Mouse (Mus musculus) heart, postnatal 0 days (tissue): ENCODE measurements at regions not wholly inside any gene's neighbourhood (a gene's known extent, or its start where the extent isn't known, plus 50 kb on each side); places are given as distances from the start of the nearest gene placed in this dataset.
A peak's percentile ranks its signal among the peaks of the same experiment; 100 is the strongest.

Source experiments
- ATAC-seq: fragments of 200-750 bp; cut with Nextera tagmentation; 2 replicates; pipeline ENCODE4 v1.8.0; 2017; ENCODE audit warnings: low read depth, moderate number of reproducible peaks, moderate library complexity; ENCODE audit not compliant: insufficient read depth
- DNase-seq: peaks from one replicate; pipeline ENCODE4 v3.0.0-alpha.2; 2016; ENCODE audit warnings: low spot score
- H3K27ac ChIP-seq: fragments of 300-500 bp; sonication (generic); 2 replicates; pipeline ENCODE4 v1.5.1; 2014; ENCODE audit warnings: low read depth, mild to moderate bottlenecking
- H3K27me3 ChIP-seq: fragments of 300-500 bp; sonication (generic); 2 replicates; pipeline ENCODE4 v1.6.1; 2014; ENCODE audit warnings: low read length, mixed read lengths; ENCODE audit not compliant: control insufficient read depth, insufficient read depth
- H3K36me3 ChIP-seq: fragments of 300-500 bp; sonication (generic); replicated peaks from 2 replicates; pipeline ENCODE4 v1.6.1; 2014; ENCODE audit warnings: low read length, mixed read lengths; ENCODE audit not compliant: control insufficient read depth, insufficient read depth
- H3K4me1 ChIP-seq: fragments of 300-500 bp; sonication (generic); 2 replicates; pipeline ENCODE4 v1.6.1; 2014; ENCODE audit warnings: antibody characterized with exemption; ENCODE audit not compliant: control insufficient read depth, insufficient read depth
- H3K4me2 ChIP-seq: fragments of 300-500 bp; sonication (generic); 2 replicates; pipeline ENCODE4 v1.6.1; 2014; ENCODE audit warnings: low read depth, mild to moderate bottlenecking, low read length, moderate library complexity
- H3K4me3 ChIP-seq: fragments of 300-500 bp; sonication (generic); 2 replicates; pipeline ENCODE4 v1.5.1; 2014; ENCODE audit warnings: low read depth, low read length
- H3K9ac ChIP-seq: fragments of 300-500 bp; sonication (generic); replicated peaks from 2 replicates; pipeline ENCODE4 v1.6.1; 2014; ENCODE audit warnings: low read depth, low read length, mixed read lengths
- H3K9me3 ChIP-seq: fragments of 300-500 bp; sonication (generic); replicated peaks from 2 replicates; pipeline ENCODE4 v1.6.1; 2016; ENCODE audit warnings: low read length; ENCODE audit not compliant: control insufficient read depth
- CTCF ChIP-seq: IDR thresholded peaks from 2 replicates; pipeline ENCODE4 v1.5.1; 2016; ENCODE audit warnings: antibody characterized with exemption, control low read depth, low read depth
- EP300 ChIP-seq: IDR thresholded peaks from 2 replicates; pipeline ENCODE4 v1.6.1; 2016; ENCODE audit warnings: antibody characterized with exemption, low read depth
- WGBS: fragments of 180-500 bp; shearing (Covaris S2); extraction: QIAGEN DNeasy Blood & Tissue Kit; methylation state at CpG from one replicate; pipeline ENCODE4 v1.1.7; 2014; 5-methylcytosine and 5-hydroxymethylcytosine counted together

DNA sequence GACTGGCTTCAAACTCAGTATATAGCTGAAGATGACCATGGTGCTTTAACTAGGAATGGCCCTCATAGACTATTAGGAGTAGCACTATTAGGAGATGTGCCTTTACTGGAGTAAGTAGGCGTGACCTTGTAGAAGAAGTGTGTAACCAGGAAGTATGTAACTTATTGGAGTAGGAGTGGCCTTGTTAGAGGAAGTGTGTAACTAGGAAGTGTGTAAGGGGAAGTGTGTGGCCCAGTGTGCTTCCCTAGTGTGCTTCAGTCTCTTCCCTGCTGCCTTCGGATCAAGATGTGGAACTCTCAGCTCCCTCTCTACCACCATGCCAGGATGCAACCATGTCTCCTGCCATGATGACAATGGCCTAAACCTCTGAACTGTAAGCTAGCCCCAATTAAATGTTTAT lies 151.0 kb upstream of the Zfp462 start:
- TF ChIP-seq EP300 (no peak), CTCF (no peak)
- Histone ChIP-seq H3K4me1 (no peaks in the 10 kb centered on the region), H3K9ac (no peak overlapping the region), H3K27me3 (no peaks in the 10 kb centered on the region), H3K36me3 (no peaks in the 10 kb centered on the region), H3K4me2 (no peak overlapping the region), H3K4me3 (no peak overlapping the region), H3K27ac (no peak overlapping the region), H3K9me3 (no peaks in the 10 kb centered on the region)
- 79% methylated on average over 2 of the region's 2 CpGs for WGBS
- DNase-seq (no peak), ATAC-seq (no peak)

DNA sequence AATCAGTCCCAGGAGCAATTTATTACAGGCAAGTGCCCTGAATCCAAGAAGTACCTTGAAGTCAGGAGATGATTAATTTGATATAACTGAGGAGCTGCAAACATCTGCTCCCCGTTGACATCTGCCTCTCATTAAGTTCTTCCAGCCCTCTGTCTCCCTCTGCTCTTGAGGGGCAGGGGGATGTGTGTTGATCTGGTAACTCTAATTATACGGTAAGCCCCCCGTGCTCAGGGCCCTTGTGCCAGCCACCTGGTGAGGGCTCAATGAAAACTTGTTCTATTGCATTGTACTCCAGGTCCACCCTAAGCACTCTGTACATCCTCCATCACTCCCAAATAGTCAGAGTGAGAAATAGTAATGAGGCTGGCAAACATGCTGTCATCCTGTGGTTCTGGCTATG lies 149.6 kb upstream of the Zfp462 start:
- no peaks in the 10 kb centered on the region for H3K9me3 ChIP-seq
- TF ChIP-seq CTCF (no peak), EP300 (no peak)
- no peaks in the 10 kb centered on the region for H3K27me3 ChIP-seq
- ATAC-seq: no peak
- 63% methylated on average over 3 of the region's 3 CpGs for WGBS
- no peak overlapping the region for H3K9ac ChIP-seq
- H3K4me3 ChIP-seq: no peak overlapping the region
- H3K4me1 ChIP-seq: no peaks in the 10 kb centered on the region
- H3K4me2 ChIP-seq: no peak overlapping the region
- no peak overlapping the region for H3K27ac ChIP-seq
- no peaks in the 10 kb centered on the region for H3K36me3 ChIP-seq
- DNase-seq: no peak

DNA sequence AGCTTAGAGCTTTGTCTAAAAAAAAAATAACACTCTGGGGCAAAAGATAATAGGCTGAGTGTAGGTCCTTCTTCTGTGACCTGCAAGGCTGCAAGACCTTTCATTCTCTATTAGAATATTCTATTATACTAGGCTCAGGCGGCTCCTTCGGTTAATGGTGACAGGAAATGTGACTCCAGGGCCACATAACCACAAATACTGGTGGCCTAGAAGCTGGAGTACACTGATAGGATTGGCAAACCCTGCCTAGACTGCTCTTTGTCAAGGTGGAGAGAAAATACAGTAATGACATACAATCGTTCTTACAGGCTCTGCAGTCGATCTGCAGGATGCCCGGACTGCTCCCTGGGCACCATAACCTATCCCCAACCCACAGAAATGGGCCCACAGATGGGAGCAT lies 146.3 kb upstream of the Zfp462 start:
- Histone ChIP-seq H3K9me3 (no peaks in the 10 kb centered on the region), H3K27ac (no peak overlapping the region), H3K9ac (no peak overlapping the region), H3K36me3 (no peaks in the 10 kb centered on the region), H3K4me2 (no peak overlapping the region), H3K4me1 (no peaks in the 10 kb centered on the region), H3K27me3 (no peaks in the 10 kb centered on the region), H3K4me3 (no peak overlapping the region)
- ATAC-seq (no peak), DNase-seq (no peak)
- WGBS: 85% methylated on average over 5 of the region's 5 CpGs
- TF ChIP-seq CTCF: no peak
- no peak for TF ChIP-seq EP300

DNA sequence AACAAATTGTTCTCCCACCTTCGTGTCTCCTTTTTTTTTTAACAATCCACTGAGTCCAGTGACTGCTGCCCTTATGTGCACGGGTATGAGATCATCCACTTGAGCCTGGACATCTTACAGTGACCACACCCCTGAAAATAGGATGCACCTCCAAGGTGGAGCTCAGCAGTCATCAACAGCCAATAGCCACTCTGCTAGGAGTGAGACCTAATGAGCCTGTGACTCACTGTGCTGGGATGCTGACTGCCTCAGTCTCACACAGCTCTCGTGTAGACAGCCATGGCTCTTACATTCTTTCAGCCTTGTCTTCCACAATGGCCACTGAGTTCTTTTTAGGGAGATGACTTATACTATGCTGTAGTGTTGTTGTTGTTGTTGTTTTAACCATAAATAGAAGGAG lies 133.7 kb upstream of the Zfp462 start:
- Histone ChIP-seq H3K27me3 (no peaks in the 10 kb centered on the region), H3K9ac (no peak overlapping the region), H3K4me3 (no peak overlapping the region), H3K27ac (no peak overlapping the region), H3K4me2 (no peak overlapping the region), H3K4me1 (no peaks in the 10 kb centered on the region), H3K36me3 (no peaks in the 10 kb centered on the region), H3K9me3 (no peaks in the 10 kb centered on the region)
- DNase-seq (no peak), ATAC-seq (no peak)
- 52% methylated on average over 3 of the region's 3 CpGs for WGBS
- TF ChIP-seq CTCF (no peak), EP300 (no peak)

DNA sequence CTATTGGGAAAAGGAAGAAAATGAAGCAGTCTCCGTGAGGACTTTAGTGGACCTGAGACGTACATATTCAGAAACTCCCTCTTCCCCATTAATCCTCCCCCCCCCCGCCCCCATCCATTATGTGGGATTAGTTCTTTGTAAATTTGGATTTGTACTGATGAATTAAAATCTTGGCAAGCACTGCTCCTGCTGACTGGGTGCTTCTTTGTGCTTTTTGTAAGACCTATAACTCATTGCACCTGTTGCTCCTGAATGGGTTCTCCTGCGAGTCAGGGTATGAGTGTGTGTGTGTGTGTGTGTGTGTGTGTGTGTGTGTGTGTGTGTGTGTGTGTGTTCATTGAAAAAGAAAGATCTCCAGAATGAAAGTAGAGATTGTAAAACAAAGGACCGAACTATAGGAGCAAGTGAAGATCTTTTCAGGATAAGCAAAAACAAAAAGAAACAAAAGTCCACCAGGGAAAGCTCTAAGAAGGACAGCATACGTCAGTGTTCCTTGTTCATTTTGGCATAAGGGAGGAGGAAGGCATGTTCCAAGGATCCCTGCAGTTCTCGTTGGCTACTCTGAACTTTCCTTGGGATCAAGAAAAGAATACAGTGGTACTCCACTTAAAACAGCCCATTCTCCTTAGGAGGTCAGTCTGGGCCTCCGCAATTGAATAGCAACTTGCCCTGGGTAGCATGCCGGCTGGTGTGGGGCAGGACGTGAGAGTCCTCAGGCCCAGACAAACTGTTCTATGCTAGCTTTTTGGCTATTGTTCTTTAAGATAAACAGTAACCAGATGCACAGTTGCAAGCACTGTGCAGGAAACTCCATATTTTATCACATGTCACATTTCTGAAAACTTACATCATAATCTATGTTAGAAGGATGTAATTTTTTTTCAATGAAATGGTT lies 131.9 kb upstream of the Zfp462 start:
- no peak for DNase-seq
- TF ChIP-seq CTCF (no peak), EP300 (no peak)
- 61% methylated on average over 10 of the region's 10 CpGs for WGBS

DNA sequence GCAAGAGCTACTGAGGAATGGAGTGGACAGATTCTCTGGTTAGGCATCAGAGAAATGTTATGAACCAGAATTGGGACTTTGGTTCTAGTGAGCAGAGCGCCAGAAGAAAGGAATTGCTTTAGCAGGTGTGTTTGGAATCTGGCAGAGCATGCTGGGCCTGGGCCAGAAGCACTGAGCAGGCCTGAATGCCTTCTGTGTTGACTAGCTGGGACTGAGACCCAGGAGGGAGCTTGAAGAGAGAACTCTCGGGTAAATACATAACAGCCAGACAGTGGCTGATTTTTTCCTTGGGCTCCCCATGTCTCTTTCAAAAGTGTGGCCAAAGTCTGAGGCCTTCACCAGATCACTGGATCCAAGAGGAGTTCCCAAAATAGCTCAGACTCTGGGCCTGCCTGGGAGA lies 107.5 kb upstream of the Zfp462 start:
- no peaks in the 10 kb centered on the region for H3K9me3 ChIP-seq
- DNase-seq (peak; percentile 9), ATAC-seq (no peak)
- WGBS: 43% methylated on average over 2 of the region's 2 CpGs
- H3K9ac ChIP-seq: no peak overlapping the region
- no peaks in the 10 kb centered on the region for H3K36me3 ChIP-seq
- peaks cover 7% of the 10 kb centered on the region; the same call in 1 of the 2 replicates for H3K4me1 ChIP-seq
- H3K4me2 ChIP-seq: no peak overlapping the region
- H3K27ac ChIP-seq: no peak overlapping the region
- no peak overlapping the region for H3K4me3 ChIP-seq
- H3K27me3 ChIP-seq: no peaks in the 10 kb centered on the region
- TF ChIP-seq CTCF (no peak), EP300 (no peak)

More for the DNA sequence above, 131.9 kb upstream of the Zfp462 start:
- no peaks in the 10 kb centered on the region for H3K27me3 ChIP-seq
- H3K27ac ChIP-seq: no peak overlapping the region
- H3K9me3 ChIP-seq: no peaks in the 10 kb centered on the region
- no peak overlapping the region for H3K4me2 ChIP-seq
- no peak for ATAC-seq
- H3K4me1 ChIP-seq: no peaks in the 10 kb centered on the region
- no peak overlapping the region for H3K4me3 ChIP-seq
- no peak overlapping the region for H3K9ac ChIP-seq
- no peaks in the 10 kb centered on the region for H3K36me3 ChIP-seq
